ENCODE assay signal across 8 mouse cellular contexts in the genomic region with DNA sequence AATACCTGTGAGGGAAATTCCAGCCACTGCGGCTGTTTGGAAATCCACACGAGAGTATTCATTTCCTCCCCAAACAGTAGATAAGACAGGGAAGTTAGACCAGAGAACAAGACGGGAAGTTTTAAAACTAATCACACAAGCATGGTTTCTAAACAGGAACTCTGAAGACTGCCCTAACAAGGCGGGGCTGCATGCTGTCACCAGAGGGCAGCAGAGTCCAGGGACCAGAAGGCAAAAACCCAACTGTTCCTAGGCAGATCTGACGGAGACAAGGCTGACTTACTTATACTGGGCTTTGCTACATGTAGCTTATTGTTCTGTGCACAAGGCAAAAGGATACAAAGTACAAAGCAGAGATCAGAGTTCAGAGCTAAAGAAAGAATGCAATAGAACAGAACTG. TPM values are rescaled to one million over a fixed set of nuclear protein-coding genes. Genes with fewer than 3 reads are reported as not detected.
A peak's percentile ranks its signal among the peaks of the same experiment; 100 is the strongest.
DNase-seq lines count a peak whose midpoint lies in the region; ATAC-seq and TF ChIP-seq lines count a peak whose summit lies in the region.

No protein-coding gene starts in this region.

- no peak overlapping the region for H3K9ac ChIP-seq in midbrain, embryonic 11.5 days (ENCODE audit: low read length)
- no peak overlapping the region for H3K9ac ChIP-seq in midbrain, embryonic 13.5 days (replicated peaks)
- H3K9ac ChIP-seq in limb, embryonic 14.5 days (ENCODE audit: low read depth, low read length, severe bottlenecking): no peak overlapping the region

- no peak for ATAC-seq in midbrain, embryonic 11.5 days (ENCODE audit: low FRiP score)
- no peak for ATAC-seq in midbrain, embryonic 13.5 days
- ATAC-seq in limb, embryonic 14.5 days (ENCODE audit: low FRiP score, low read depth): no peak

- peak; percentile 98 for TF ChIP-seq CTCF in kidney, adult 2 months (conservative IDR thresholded peaks at IDR 0.05; ENCODE audit: insufficient read depth, insufficient read length, low read depth, low read length)

- peaks cover 3% of the 10 kb centered on the region; the same call in 1 of the 2 replicates for H3K27me3 ChIP-seq in midbrain, embryonic 11.5 days (ENCODE audit: control insufficient read depth, insufficient read depth, low read length)
- H3K27me3 ChIP-seq in midbrain, embryonic 13.5 days: peaks cover 23% of the 10 kb centered on the region
- H3K27me3 ChIP-seq in kidney, adult 2 months (replicated peaks; ENCODE audit: control insufficient read depth, insufficient read depth, low read length): no peaks in the 10 kb centered on the region
- H3K27me3 ChIP-seq in limb, embryonic 14.5 days (ENCODE audit: control insufficient read depth, insufficient read depth, low read length): peaks cover 7% of the 10 kb centered on the region; the same call in 1 of the 2 replicates

- H3K9me3 ChIP-seq in midbrain, embryonic 11.5 days (ENCODE audit: control insufficient read depth, low read length): no peaks in the 10 kb centered on the region
- no peaks in the 10 kb centered on the region for H3K9me3 ChIP-seq in midbrain, embryonic 13.5 days
- H3K9me3 ChIP-seq in limb, embryonic 14.5 days (ENCODE audit: control insufficient read depth, low read length): no peaks in the 10 kb centered on the region

- no peak overlapping the region for H3K27ac ChIP-seq in midbrain, embryonic 11.5 days (ENCODE audit: low read depth, low read length)
- H3K27ac ChIP-seq in midbrain, embryonic 13.5 days: no peak overlapping the region
- no peak overlapping the region for H3K27ac ChIP-seq in kidney, adult 2 months (ENCODE audit: insufficient read depth, low read depth, low read length)
- H3K27ac ChIP-seq in limb, embryonic 14.5 days (replicated peaks; ENCODE audit: low read depth, low read length): no peak overlapping the region

- no peak overlapping the region for H3K4me2 ChIP-seq in midbrain, embryonic 11.5 days
- no peak overlapping the region for H3K4me2 ChIP-seq in midbrain, embryonic 13.5 days (replicated peaks)
- H3K4me2 ChIP-seq in limb, embryonic 14.5 days (replicated peaks; ENCODE audit: low read depth, low read length, severe bottlenecking): no peak overlapping the region

- H3K36me3 ChIP-seq in midbrain, embryonic 11.5 days (ENCODE audit: control insufficient read depth, insufficient read depth, low read length): no peaks in the 10 kb centered on the region
- no peaks in the 10 kb centered on the region for H3K36me3 ChIP-seq in midbrain, embryonic 13.5 days
- H3K36me3 ChIP-seq in kidney, adult 2 months (ENCODE audit: control insufficient read depth, insufficient read depth, low read length): no peaks in the 10 kb centered on the region
- H3K36me3 ChIP-seq in limb, embryonic 14.5 days (ENCODE audit: control insufficient read depth, insufficient read depth, low read length): no peaks in the 10 kb centered on the region

- no peak overlapping the region for H3K4me3 ChIP-seq in midbrain, embryonic 11.5 days (ENCODE audit: low read depth, low read length)
- H3K4me3 ChIP-seq in midbrain, embryonic 13.5 days (replicated peaks): no peak overlapping the region
- H3K4me3 ChIP-seq in kidney, adult 2 months (ENCODE audit: insufficient read depth, low read depth, low read length): no peak overlapping the region
- H3K4me3 ChIP-seq in limb, embryonic 14.5 days (replicated peaks; ENCODE audit: low read length): no peak overlapping the region

- no peaks in the 10 kb centered on the region for H3K4me1 ChIP-seq in midbrain, embryonic 11.5 days (ENCODE audit: control insufficient read depth, insufficient read depth, low read length)
- H3K4me1 ChIP-seq in midbrain, embryonic 13.5 days (replicated peaks): no peaks in the 10 kb centered on the region; the same call in 1 of the 2 replicates
- peaks cover 2% of the 10 kb centered on the region; the same call in 1 of the 2 replicates for H3K4me1 ChIP-seq in kidney, adult 2 months (ENCODE audit: control insufficient read depth, insufficient read depth, low read length)
- no peaks in the 10 kb centered on the region; the same call in 1 of the 2 replicates for H3K4me1 ChIP-seq in limb, embryonic 14.5 days (ENCODE audit: control insufficient read depth, insufficient read depth, low read length)

- 20% methylated on average over 5 of the region's 5 CpGs for WGBS in midbrain, embryonic 11.5 days
- WGBS in midbrain, embryonic 13.5 days: 22% methylated on average over 5 of the region's 5 CpGs
- 7% methylated on average over 5 of the region's 5 CpGs for WGBS in kidney, adult 2 months
- WGBS in limb, embryonic 14.5 days: 14% methylated on average over 5 of the region's 5 CpGs

- peak; percentile 91 for DNase-seq in midbrain, embryonic 11.5 days (ENCODE audit: low spot score, missing footprints)
- DNase-seq in cerebellum, adult 11 months: peak; percentile 67
- peak; percentile 69 to 73 for DNase-seq in frontal cortex, postnatal 25 days (ENCODE audit: low spot score in 2 of 2)
- DNase-seq in kidney, adult 2 months: peak; percentile 85
- DNase-seq in limb, embryonic 14.5 days (ENCODE audit: low spot score): peak; percentile 76
- peak; percentile 82 for DNase-seq in ovary, postnatal 36 days (ENCODE audit: low spot score)
- peak; percentile 50 to 77 for DNase-seq in thymus, postnatal 10 days (ENCODE audit: low spot score in 2 of 2)

- no peak for TF ChIP-seq POLR2A in kidney, adult 2 months (IDR thresholded peaks at IDR 0.05; ENCODE audit: low read depth, low read length)
- TF ChIP-seq POLR2A in limb, embryonic 14.5 days (IDR thresholded peaks at IDR 0.05; ENCODE audit: borderline replicate concordance, extremely low read depth, insufficient read depth, insufficient read length): no peak

RNA-seq across cellular contexts. Expression of a gene that starts 5.2 kb away (rescaled TPM):
- polyA plus RNA-seq in midbrain, embryonic 11.5 days (2014; fragmentation: Nextera tagmentation; extraction: Ambion mirVana): 0.45 and 0.65 TPM in 2 replicates
- 0.32 and 0.38 TPM in 2 replicates for polyA plus RNA-seq in midbrain, embryonic 13.5 days (2015; fragmentation: Nextera tagmentation; extraction: Ambion mirVana)
- 0.73 and 1.5 TPM in 2 replicates for polyA plus RNA-seq in kidney, adult 2 months (2012; rRNA removed)
- polyA plus RNA-seq in limb, embryonic 14.5 days (2012; rRNA removed): 0.46 and 0.59 TPM in 2 replicates
- polyA plus RNA-seq in limb, embryonic 14.5 days (2014; fragmentation: Nextera tagmentation; extraction: Ambion mirVana): 1.0 and 1.4 TPM in 2 replicates

RNA-seq across cellular contexts. Expression of a gene that starts 43.2 kb away (rescaled TPM):
- 91.4 and 93.6 TPM in 2 replicates for polyA plus RNA-seq in midbrain, embryonic 11.5 days (2014; fragmentation: Nextera tagmentation; extraction: Ambion mirVana)
- polyA plus RNA-seq in midbrain, embryonic 13.5 days (2015; fragmentation: Nextera tagmentation; extraction: Ambion mirVana): 36.3 and 37.5 TPM in 2 replicates
- 11.3 and 11.6 TPM in 2 replicates for polyA plus RNA-seq in kidney, adult 2 months (2012; rRNA removed)
- polyA plus RNA-seq in limb, embryonic 14.5 days (2012; rRNA removed): 27.6 and 28.3 TPM in 2 replicates
- polyA plus RNA-seq in limb, embryonic 14.5 days (2014; fragmentation: Nextera tagmentation; extraction: Ambion mirVana): 39.7 and 44.3 TPM in 2 replicates

RNA-seq across cellular contexts. Expression of a gene that starts 50.4 kb away (rescaled TPM):
- not detected in 2 replicates for polyA plus RNA-seq in midbrain, embryonic 11.5 days (2014; fragmentation: Nextera tagmentation; extraction: Ambion mirVana)
- polyA plus RNA-seq in midbrain, embryonic 13.5 days (2015; fragmentation: Nextera tagmentation; extraction: Ambion mirVana): 0.08 TPM in 1 of 2 replicates, not detected in the other
- 15.3 and 21.0 TPM in 2 replicates for polyA plus RNA-seq in kidney, adult 2 months (2012; rRNA removed)
- 0.06 TPM in 1 of 2 replicates, not detected in the other for polyA plus RNA-seq in limb, embryonic 14.5 days (2012; rRNA removed)
- polyA plus RNA-seq in limb, embryonic 14.5 days (2014; fragmentation: Nextera tagmentation; extraction: Ambion mirVana): not detected in 2 replicates

Comparison
In these comparisons a context has a peak if more than half of its experiments do, and no peak if none do; other contexts are left out.
1. RNA of a gene that starts 50.4 kb away (polyA plus RNA-seq): 15.3 to 21.0 TPM in kidney, adult 2 months; 0.08 TPM in midbrain, embryonic 13.5 days, 0.06 TPM in limb, embryonic 14.5 days and not detected in midbrain, embryonic 11.5 days; every median in the first group is over 10 times any median in the second.
2. Peak in every context shown above with its lines, with median percentiles within 50 percentile points of each other: DNase-seq.